Mouse (Mus musculus) neutrophil, adult 5-6 weeks (primary cell): Measurements from ENCODE around the gene N4bp2l2. TPM values are rescaled to one million over a fixed set of nuclear protein-coding genes. Genes with fewer than 3 reads are reported as not detected.

ENCODE experiments used
- ATAC-seq: fragments of 151-379, 151-347 bp; 2 replicates; pipeline ENCODE4 v1.8.0; 2017; ENCODE audit warnings: mild to moderate bottlenecking, moderate TSS enrichment; ENCODE audit not compliant: insufficient number of reproducible peaks, poor library complexity, low FRiP score, severe bottlenecking; ENCODE audit errors: extremely low read depth
- total RNA-seq: library from RNA; stranded (forward); fragments of 200-1000 nt; gene quantifications from 2 replicates; pipeline ENCODE4 v1.2.3, GENCODE M21; 2017

Gene N4bp2l2
- total RNA-seq, 1 experiment from 2014 or later = 165 TPM

- no peak for ATAC-seq
Measured at GRCm38 (mm10) chr5:150578613-150579171, 87.3 kb downstream of the N4bp2l2 start.

- no peak for ATAC-seq
Measured at GRCm38 (mm10) chr5:150576832-150577231, 89.2 kb downstream of the N4bp2l2 start.

- no peak for ATAC-seq
Measured at GRCm38 (mm10) chr5:150574885-150575284, 91.1 kb downstream of the N4bp2l2 start.

GRCm38 (mm10) chr5:150574403-150574802 lies 91.6 kb downstream of the N4bp2l2 start:
- no peak for ATAC-seq

- ATAC-seq = no peak
Measured at GRCm38 (mm10) chr5:150570496-150571219, 95.3 kb downstream of the N4bp2l2 start.

- ATAC-seq = no peak
Measured at GRCm38 (mm10) chr5:150566971-150567370, 99.0 kb downstream of the N4bp2l2 start.

GRCm38 (mm10) chr5:150566226-150566625 lies 99.8 kb downstream of the N4bp2l2 start:
- no peak for ATAC-seq

GRCm38 (mm10) chr5:150564426-150564825 lies 101.6 kb downstream of the N4bp2l2 start:
- ATAC-seq = no peak

- no peak for ATAC-seq
Measured at GRCm38 (mm10) chr5:150561783-150562182, 104.2 kb downstream of the N4bp2l2 start.

GRCm38 (mm10) chr5:150561376-150561775 lies 104.6 kb downstream of the N4bp2l2 start:
- ATAC-seq = no peak

GRCm38 (mm10) chr5:150560851-150561250 lies 105.1 kb downstream of the N4bp2l2 start:
- ATAC-seq = no peak

GRCm38 (mm10) chr5:150559519-150560103 lies 106.4 kb downstream of the N4bp2l2 start:
- no peak for ATAC-seq

Other genes starting within 250 kb of the N4bp2l2 start
- not detected in 2 replicates for gene Zar1l, start 148.0 kb downstream of the N4bp2l2 start, total RNA-seq
- gene Brca2, start 143.6 kb downstream of the N4bp2l2 start, total RNA-seq = 6.8 and 7.8 TPM in 2 replicates
- gene N4bp2l1, start 69.0 kb downstream of the N4bp2l2 start, total RNA-seq = 127 and 144 TPM in 2 replicates
- 34.8 and 38.2 TPM in 2 replicates for gene Pds5b, start 7.6 kb upstream of the N4bp2l2 start, total RNA-seq